20 mouse cellular contexts compared by ENCODE assay signal in genomic region chr3:60537063-60537462, GRCm38 (mm10).
DNase-seq lines count a peak whose midpoint lies in the region; ATAC-seq lines count a peak whose summit lies in the region.
"Had no signal": no experiment of that assay in that cellular context is flagged by ENCODE, and none has a peak within 500 bp of the region (broad histone marks: within the 10 kb centered on the region; RNA-seq: fewer than 3 reads in every experiment).

No protein-coding gene starts in this region.

- H3K4me3 ChIP-seq in macrophage (ENCODE audit: inconsistent target): no peak overlapping the region; the same call in 1 of the 2 replicates
- no peak overlapping the region for H3K4me3 ChIP-seq in forebrain, embryonic 16.5 days (replicated peaks; ENCODE audit: low read length)
- H3K4me3 ChIP-seq: forebrain, embryonic 15.5 days; heart, adult 2 months; limb, embryonic 13.5 days had no signal

- H3K27ac ChIP-seq in macrophage: peak overlapping the region; percentile 37
- H3K27ac ChIP-seq in forebrain, embryonic 16.5 days (ENCODE audit: low read length): no peak overlapping the region
- H3K27ac ChIP-seq: forebrain, embryonic 15.5 days; heart, adult 2 months; hindbrain, embryonic 14.5 days; limb, embryonic 13.5 days had no signal

- H3K79me2 ChIP-seq in macrophage (ENCODE audit: inconsistent target): peaks cover 100% of the 10 kb centered on the region

- no peaks in the 10 kb centered on the region for H3K27me3 ChIP-seq in splenic B cell, adult 2 months (ENCODE audit: control insufficient read depth, insufficient read depth, low read length, poor library complexity, severe bottlenecking)
- no peaks in the 10 kb centered on the region for H3K27me3 ChIP-seq in forebrain, embryonic 16.5 days (replicated peaks; ENCODE audit: control insufficient read depth, insufficient read depth, low read length)
- H3K27me3 ChIP-seq: forebrain, embryonic 15.5 days; limb, embryonic 13.5 days; Patski had no signal

- H3K9me3 ChIP-seq in forebrain, embryonic 16.5 days (ENCODE audit: control insufficient read depth, low read length): no peaks in the 10 kb centered on the region
- H3K9me3 ChIP-seq: forebrain, embryonic 15.5 days; limb, embryonic 13.5 days had no signal

- H3K4me2 ChIP-seq in forebrain, embryonic 16.5 days (ENCODE audit: low read length): no peak overlapping the region
- H3K4me2 ChIP-seq: forebrain, embryonic 15.5 days; hindbrain, embryonic 14.5 days; limb, embryonic 13.5 days had no signal

- WGBS in macrophage (ENCODE audit: missing documents): 0% methylated on average over 2 of the region's 2 CpGs
- WGBS in forebrain, embryonic 16.5 days: 76% methylated on average over 2 of the region's 2 CpGs

- H3K36me3 ChIP-seq in macrophage (ENCODE audit: inconsistent target): no peaks in the 10 kb centered on the region
- no peaks in the 10 kb centered on the region; the same call in 1 of the 2 replicates for H3K36me3 ChIP-seq in splenic B cell, adult 2 months (ENCODE audit: control insufficient read depth, insufficient read depth, low read length, poor library complexity, severe bottlenecking)
- no peaks in the 10 kb centered on the region for H3K36me3 ChIP-seq in forebrain, embryonic 16.5 days (ENCODE audit: control insufficient read depth, insufficient read depth)
- H3K36me3 ChIP-seq: forebrain, embryonic 15.5 days; limb, embryonic 13.5 days had no signal

- ATAC-seq in activated CD4-positive, CD25-positive, alpha-beta regulatory T cell, adult 4 months: peak; percentile 57
- ATAC-seq in forebrain, embryonic 16.5 days: no peak
- ATAC-seq: forebrain, embryonic 15.5 days; Patski had no signal

- no peaks in the 10 kb centered on the region for H3K4me1 ChIP-seq in forebrain, embryonic 16.5 days (replicated peaks; ENCODE audit: control insufficient read depth, insufficient read depth, low read length)
- H3K4me1 ChIP-seq: limb, embryonic 13.5 days had no signal

- H3K9ac ChIP-seq in forebrain, embryonic 16.5 days (replicated peaks; ENCODE audit: low read depth, low read length): no peak overlapping the region
- H3K9ac ChIP-seq: forebrain, embryonic 15.5 days; hindbrain, embryonic 14.5 days; limb, embryonic 13.5 days had no signal

- peak; percentile 53 for DNase-seq in lung, postnatal 36 days
- DNase-seq in lung, adult 18-20 months: no peak
- peak; percentile 86 for DNase-seq in splenic B cell, adult 2 months (ENCODE audit: low read depth, low spot score)
- no peak for DNase-seq in adrenal gland, postnatal 4 days (ENCODE audit: low spot score in 2 of 2)
- DNase-seq in layer of hippocampus, adult 9-11 months: no peak
- DNase-seq: cerebellum, adult 2 months; heart, adult 2 months; heart, postnatal 10 days; kidney, adult 8-10 months; kidney, postnatal 4 days; lung, postnatal 4 days; right cerebral cortex, postnatal 14 days; thymus, adult 18-20 months had no signal

Comparison
In these comparisons a context has a peak if more than half of its experiments do, and no peak if none do; other contexts are left out.
1. DNase-seq: peak in lung, postnatal 36 days (single experiment) and splenic B cell, adult 2 months (single experiment); none in lung, adult 18-20 months (0 of 2), adrenal gland, postnatal 4 days (0 of 2) and layer of hippocampus, adult 9-11 months (single experiment).